Mouse (Mus musculus): ENCODE data around the gene Spsb2. TPM values are rescaled to one million over a fixed set of nuclear protein-coding genes. Genes with fewer than 3 reads are reported as not detected.

The Spsb2 gene
- 1 to 10 TPM; 3.4 to 4.6 TPM for total RNA-seq (2021)
- long read RNA-seq, experiment 1, partial matches to known transcripts: 0 of 2 reads
- long read RNA-seq, experiment 1, other reads (novel, unspliced or antisense): 0 of 2 reads
- long read RNA-seq, experiment 2: 0 reads

- peak within 1 kb of the TSS; percentile 92 for H3K27ac ChIP-seq
- no peak for TF ChIP-seq CTCF (conservative IDR thresholded peaks at IDR 0.05)
- peak in 1 of 2 experiments; percentile 32 for DNase-seq (ENCODE audit: low spot score in 2 of 2)
Observed at GRCm38 (mm10) chr6:124808358-124809012, at the start of gene Spsb2. Spsb2 (plus strand) TSS chr6:124808661.

GRCm38 (mm10) chr6:124758849-124759232, 49.6 kb upstream of the Spsb2 start:
- no peak for TF ChIP-seq CTCF (conservative IDR thresholded peaks at IDR 0.05)
- Histone ChIP-seq H3K27ac (peak overlapping the region; percentile 94), H3K4me3 (peak overlapping the region; percentile 1; the same call in 1 of the 2 replicates)
- DNase-seq (ENCODE audit: low spot score in 2 of 2): no peak

More at GRCm38 (mm10) chr6:124808358-124809012, at the start of gene Spsb2:
- peak within 1 kb of the TSS; percentile 64 for H3K4me3 ChIP-seq

GRCm38 (mm10) chr6:124759259-124759658, 49.2 kb upstream of the Spsb2 start:
- peak; percentile 82 to 86 for DNase-seq (ENCODE audit: low spot score in 2 of 2)
- peak; percentile 96 for TF ChIP-seq CTCF (conservative IDR thresholded peaks at IDR 0.05)
- H3K4me3 ChIP-seq: peak overlapping the region; percentile 1; the same call in 1 of the 2 replicates

GRCm38 (mm10) chr6:124765951-124766350, 42.5 kb upstream of the Spsb2 start:
- Histone ChIP-seq H3K4me3 (no peak overlapping the region), H3K27ac (no peak overlapping the region)
- no peak for DNase-seq (ENCODE audit: low spot score in 2 of 2)
- no peak for TF ChIP-seq CTCF (conservative IDR thresholded peaks at IDR 0.05)

More at GRCm38 (mm10) chr6:124759259-124759658, 49.2 kb upstream of the Spsb2 start:
- peak overlapping the region; percentile 94 for H3K27ac ChIP-seq

GRCm38 (mm10) chr6:124767536-124767919, 40.9 kb upstream of the Spsb2 start:
- no peak for DNase-seq (ENCODE audit: low spot score in 2 of 2)
- H3K4me3 ChIP-seq: peak overlapping the region; percentile 88
- TF ChIP-seq CTCF (conservative IDR thresholded peaks at IDR 0.05): no peak
- peak overlapping the region; percentile 98 for H3K27ac ChIP-seq

GRCm38 (mm10) chr6:124767920-124768703, 40.3 kb upstream of the Spsb2 start:
- TF ChIP-seq CTCF (conservative IDR thresholded peaks at IDR 0.05): no peak
- peak overlapping the region; percentile 88 for H3K4me3 ChIP-seq
- peak overlapping the region; percentile 98 for H3K27ac ChIP-seq
- peak in 1 of 2 experiments; percentile 72 for DNase-seq (ENCODE audit: low spot score in 2 of 2)

GRCm38 (mm10) chr6:124768704-124769044, 39.8 kb upstream of the Spsb2 start:
- no peak for DNase-seq (ENCODE audit: low spot score in 2 of 2)
- no peak for TF ChIP-seq CTCF (conservative IDR thresholded peaks at IDR 0.05)

GRCm38 (mm10) chr6:124769101-124769765, 39.2 kb upstream of the Spsb2 start, which contains the start of gene Eno2:
Eno2 (minus strand) TSS chr6:124769673.
- peak; percentile 80 to 81 for DNase-seq (ENCODE audit: low spot score in 2 of 2)
- Histone ChIP-seq H3K27ac (peak within 1 kb of the TSS; percentile 98), H3K4me3 (peak within 1 kb of the TSS; percentile 88)
- TF ChIP-seq CTCF (conservative IDR thresholded peaks at IDR 0.05): no peak

More at GRCm38 (mm10) chr6:124768704-124769044, 39.8 kb upstream of the Spsb2 start:
- H3K27ac ChIP-seq: peak overlapping the region; percentile 98
- peak overlapping the region; percentile 88 for H3K4me3 ChIP-seq

GRCm38 (mm10) chr6:124770013-124770412, 38.4 kb upstream of the Spsb2 start:
- Histone ChIP-seq H3K27ac (peak overlapping the region; percentile 98), H3K4me3 (peak overlapping the region; percentile 88)
- no peak for TF ChIP-seq CTCF (conservative IDR thresholded peaks at IDR 0.05)
- no peak for DNase-seq (ENCODE audit: low spot score in 2 of 2)

GRCm38 (mm10) chr6:124770511-124770910, 38.0 kb upstream of the Spsb2 start:
- Histone ChIP-seq H3K4me3 (no peak overlapping the region), H3K27ac (0 out of 2 replicates have a peak overlapping the region, but pooled peaks have one; percentile 10)
- DNase-seq (ENCODE audit: low spot score in 2 of 2): no peak
- TF ChIP-seq CTCF (conservative IDR thresholded peaks at IDR 0.05): no peak

GRCm38 (mm10) chr6:124779222-124779983, 29.1 kb upstream of the Spsb2 start, which contains the start of gene Lrrc23:
Lrrc23 (minus strand) TSS chr6:124779727.
- H3K4me3 ChIP-seq: peak within 1 kb of the TSS; percentile 38
- no peak for DNase-seq (ENCODE audit: low spot score in 2 of 2)
- TF ChIP-seq CTCF (conservative IDR thresholded peaks at IDR 0.05): no peak
- H3K27ac ChIP-seq: peak within 1 kb of the TSS; percentile 46; the same call in 1 of the 2 replicates

- no peak for DNase-seq (ENCODE audit: low spot score in 2 of 2)
- H3K27ac ChIP-seq: peak overlapping the region; percentile 46; the same call in 1 of the 2 replicates
- H3K4me3 ChIP-seq: peak overlapping the region; percentile 38
- no peak for TF ChIP-seq CTCF (conservative IDR thresholded peaks at IDR 0.05)
Observed at GRCm38 (mm10) chr6:124779984-124780416, 28.5 kb upstream of the Spsb2 start.

Data from layer of hippocampus, adult 2 months (tissue).